Mouse (Mus musculus) liver, embryonic 13.5 days (tissue): ENCODE measurements around the gene Kncn. TPM values are rescaled to one million over a fixed set of nuclear protein-coding genes. Genes with fewer than 3 reads are reported as not detected.

Source experiments
- ATAC-seq: fragments of 200-750 bp; cut with Nextera tagmentation; 2 replicates; pipeline ENCODE4 v1.8.0; 2017; ENCODE audit warnings: low read depth, mild to moderate bottlenecking, moderate number of reproducible peaks, moderate library complexity
- DNase-seq: peaks from one replicate; pipeline ENCODE4 v3.0.0; 2022
- H3K27ac ChIP-seq: fragments of 300-500 bp; sonication (generic); 2 replicates; pipeline ENCODE4 v1.5.1; 2015; ENCODE audit warnings: moderate library complexity, mild to moderate bottlenecking, inconsistent platforms
- H3K27me3 ChIP-seq: fragments of 300-500 bp; sonication (generic); 2 replicates; pipeline ENCODE4 v1.6.1; 2015; ENCODE audit warnings: mild to moderate bottlenecking, inconsistent platforms
- H3K36me3 ChIP-seq: fragments of 300-500 bp; sonication (generic); 2 replicates; pipeline ENCODE4 v1.6.1; 2015; ENCODE audit warnings: mild to moderate bottlenecking, inconsistent platforms
- H3K4me1 ChIP-seq: fragments of 300-500 bp; sonication (generic); replicated peaks from 2 replicates; pipeline ENCODE4 v1.6.1; 2015; ENCODE audit warnings: inconsistent platforms
- H3K4me2 ChIP-seq: fragments of 300-500 bp; sonication (generic); 2 replicates; pipeline ENCODE4 v1.6.1; 2015; ENCODE audit warnings: inconsistent platforms, mild to moderate bottlenecking, moderate library complexity
- H3K4me3 ChIP-seq: fragments of 300-500 bp; sonication (generic); replicated peaks from 2 replicates; pipeline ENCODE4 v1.5.1; 2015; ENCODE audit warnings: mild to moderate bottlenecking, inconsistent platforms
- H3K9ac ChIP-seq: fragments of 300-500 bp; sonication (generic); 2 replicates; pipeline ENCODE4 v1.6.1; 2015; ENCODE audit warnings: mild to moderate bottlenecking, inconsistent platforms
- H3K9me3 ChIP-seq: fragments of 300-500 bp; sonication (generic); replicated peaks from 2 replicates; pipeline ENCODE4 v1.6.1; 2016; ENCODE audit warnings: inconsistent platforms
- WGBS: fragments of 180-500 bp; shearing (Covaris S2); methylation state at CpG from one replicate; pipeline ENCODE4 v1.1.7; 2015; ENCODE audit not compliant: insufficient replicate concordance; 5-methylcytosine and 5-hydroxymethylcytosine counted together
- polyA plus RNA-seq: library from polyadenylated mRNA; unstranded; fragments of >200 nt; fragmentation: Nextera tagmentation; extraction: Ambion mirVana; gene quantifications from 2 replicates; pipeline ENCODE4 v1.2.1, GENCODE M21; 2015

Gene Kncn
- polyA plus RNA-seq, 1 experiment from 2014 or later: not detected

DNA sequence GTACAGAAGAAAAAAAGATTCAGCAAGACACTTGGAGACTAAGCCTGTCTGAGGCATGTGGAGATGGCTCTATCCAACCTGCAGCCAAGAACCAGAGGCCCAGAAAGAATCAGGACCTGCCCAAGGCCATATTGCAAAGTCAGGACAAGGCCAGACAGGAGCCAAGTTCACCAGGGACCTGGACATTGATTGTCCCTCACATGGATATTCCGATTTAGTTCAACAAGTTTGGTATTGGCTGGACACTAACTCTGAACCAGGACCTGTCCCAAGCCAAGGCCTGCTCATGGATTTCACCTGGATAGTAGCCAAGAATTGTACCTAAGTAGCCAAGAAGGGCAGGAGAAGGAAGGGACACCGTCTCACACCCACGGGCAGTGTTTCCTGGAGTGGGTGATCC is 22.6 kb downstream of the Kncn start:
- H3K36me3 ChIP-seq: no peaks in the 10 kb centered on the region
- WGBS: 58% methylated on average over 3 of the region's 3 CpGs
- no peaks in the 10 kb centered on the region for H3K4me1 ChIP-seq
- H3K27me3 ChIP-seq: peaks cover 78% of the 10 kb centered on the region
- ATAC-seq (no peak), DNase-seq (no peak)
- no peak overlapping the region for H3K9ac ChIP-seq
- H3K4me2 ChIP-seq: no peak overlapping the region
- H3K27ac ChIP-seq: no peak overlapping the region
- no peaks in the 10 kb centered on the region for H3K9me3 ChIP-seq
- no peak overlapping the region for H3K4me3 ChIP-seq

DNA sequence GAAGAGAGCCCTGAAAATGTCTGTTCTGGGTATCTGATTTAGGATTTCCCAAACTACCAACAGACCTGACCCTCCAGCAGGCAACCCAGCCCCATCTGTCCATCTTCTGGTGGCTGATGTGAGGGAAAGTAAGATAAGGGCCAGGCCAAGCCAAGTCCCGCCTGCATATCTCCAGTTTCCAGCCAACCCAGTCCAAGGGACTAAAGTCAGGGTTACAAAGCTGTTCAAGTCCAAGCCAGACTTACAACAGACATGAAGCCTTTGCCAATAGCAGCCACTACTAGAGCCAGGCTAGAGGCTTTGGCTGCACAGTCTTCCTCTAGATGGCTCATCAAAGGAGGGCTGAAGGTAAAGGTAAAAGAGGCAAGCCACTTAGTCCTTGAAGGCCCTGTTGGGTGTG is 23.8 kb downstream of the Kncn start:
- Histone ChIP-seq H3K9ac (no peak overlapping the region), H3K4me2 (no peak overlapping the region), H3K4me1 (no peaks in the 10 kb centered on the region), H3K27ac (no peak overlapping the region), H3K4me3 (no peak overlapping the region), H3K36me3 (no peaks in the 10 kb centered on the region), H3K9me3 (no peaks in the 10 kb centered on the region), H3K27me3 (peaks cover 78% of the 10 kb centered on the region)
- no peak for DNase-seq
- WGBS: 6% methylated on average over 1 of the region's 1 CpGs
- ATAC-seq: no peak

DNA sequence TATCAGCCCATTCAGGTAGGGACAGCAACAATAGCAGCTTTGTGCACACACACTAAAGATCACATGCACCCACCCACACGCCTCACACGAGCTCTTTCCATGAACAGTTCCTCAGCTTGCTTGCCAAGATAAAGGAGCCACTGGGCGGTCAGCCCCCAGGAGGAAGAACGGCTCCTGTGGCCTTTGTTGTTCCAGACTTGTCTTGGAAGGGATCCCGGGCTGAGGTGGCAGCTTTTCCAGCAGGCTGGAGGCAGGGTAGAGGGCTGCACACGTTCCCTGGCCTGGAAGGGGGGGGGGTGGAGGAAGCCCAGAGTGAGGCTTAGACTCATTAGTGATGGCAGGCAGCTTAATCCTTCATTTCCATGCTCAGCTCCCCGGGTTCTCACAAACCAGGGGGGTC is 24.4 kb downstream of the Kncn start:
- H3K9me3 ChIP-seq: no peaks in the 10 kb centered on the region
- H3K4me1 ChIP-seq: no peaks in the 10 kb centered on the region
- DNase-seq (no peak), ATAC-seq (no peak)
- H3K36me3 ChIP-seq: no peaks in the 10 kb centered on the region
- H3K4me3 ChIP-seq: no peak overlapping the region
- H3K4me2 ChIP-seq: no peak overlapping the region
- no peak overlapping the region for H3K27ac ChIP-seq
- 24% methylated on average over 7 of the region's 7 CpGs for WGBS
- no peak overlapping the region for H3K9ac ChIP-seq
- peaks cover 81% of the 10 kb centered on the region for H3K27me3 ChIP-seq

DNA sequence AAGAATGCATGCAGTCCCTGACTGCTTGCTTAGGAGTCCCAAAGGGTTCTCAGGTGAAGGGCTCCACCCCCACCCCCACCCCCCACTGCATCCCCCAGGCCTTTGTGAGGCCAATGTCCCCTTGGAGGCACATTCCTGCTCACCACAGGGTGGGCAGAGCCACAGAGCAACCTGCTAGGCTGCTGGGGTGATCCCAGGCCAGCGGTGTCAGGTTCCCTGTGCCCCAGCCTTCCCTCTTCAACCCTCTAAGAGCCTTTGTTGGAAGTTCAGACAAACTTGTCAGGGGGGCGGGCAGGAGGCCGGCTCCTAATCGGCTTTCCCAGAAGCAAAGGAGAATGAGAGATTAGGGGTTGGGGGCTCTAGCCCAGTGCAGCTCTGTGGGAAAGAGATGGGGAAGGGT is 27.4 kb downstream of the Kncn start:
- no peak overlapping the region for H3K27ac ChIP-seq
- DNase-seq: no peak
- no peaks in the 10 kb centered on the region for H3K4me1 ChIP-seq
- H3K9ac ChIP-seq: no peak overlapping the region
- H3K4me2 ChIP-seq: no peak overlapping the region
- H3K36me3 ChIP-seq: no peaks in the 10 kb centered on the region
- no peak for ATAC-seq
- H3K27me3 ChIP-seq: peaks cover 61% of the 10 kb centered on the region
- no peaks in the 10 kb centered on the region for H3K9me3 ChIP-seq
- WGBS: 17% methylated on average over 4 of the region's 4 CpGs
- H3K4me3 ChIP-seq: no peak overlapping the region

DNA sequence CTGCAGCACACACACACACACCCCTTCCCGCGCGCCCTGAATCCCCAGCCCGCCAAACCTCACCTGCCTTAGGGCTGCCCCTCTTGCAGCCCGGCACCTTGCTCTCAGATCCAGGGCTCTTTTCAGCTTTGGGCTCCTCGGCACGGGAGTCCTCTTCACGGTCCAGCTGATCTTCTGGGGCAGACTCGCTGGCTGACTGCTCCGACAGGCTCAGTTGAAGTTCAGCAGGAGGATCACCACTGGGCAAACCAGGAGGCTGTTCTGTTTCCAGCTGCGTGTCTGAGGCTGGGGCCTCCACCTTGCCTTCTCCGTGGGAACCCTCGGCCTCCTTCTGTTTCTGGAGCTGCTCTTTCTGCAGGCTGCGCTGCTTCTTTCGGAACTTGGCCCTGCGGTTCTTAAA is 35.7 kb downstream of the Kncn start:
- no peaks in the 10 kb centered on the region for H3K9me3 ChIP-seq
- 71% methylated on average over 16 of the region's 16 CpGs for WGBS
- H3K4me3 ChIP-seq: no peak overlapping the region
- H3K4me1 ChIP-seq: no peaks in the 10 kb centered on the region
- no peak overlapping the region for H3K27ac ChIP-seq
- no peaks in the 10 kb centered on the region for H3K36me3 ChIP-seq
- DNase-seq (no peak), ATAC-seq (no peak)
- H3K9ac ChIP-seq: no peak overlapping the region
- H3K27me3 ChIP-seq: peaks cover 58% of the 10 kb centered on the region
- no peak overlapping the region for H3K4me2 ChIP-seq

DNA sequence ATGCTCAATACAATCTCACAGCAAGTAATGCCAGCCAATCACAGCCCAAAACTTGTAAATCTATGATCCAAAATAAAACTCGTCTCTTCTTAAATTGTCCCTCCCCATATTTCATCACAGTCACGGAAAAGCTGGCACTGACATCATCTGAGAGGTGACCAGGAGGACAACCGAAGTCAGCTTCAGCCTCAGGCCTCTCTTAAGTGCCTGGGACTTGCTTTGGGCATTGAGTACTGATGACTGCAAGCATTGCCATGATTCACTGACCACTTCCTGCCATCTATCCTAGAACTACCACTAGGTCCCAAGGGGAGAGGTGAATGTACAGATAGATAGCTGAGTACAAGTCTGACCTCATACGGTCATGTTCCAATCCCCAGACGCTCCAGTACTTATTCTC is 38.5 kb downstream of the Kncn start:
- ATAC-seq (no peak), DNase-seq (no peak)
- no peaks in the 10 kb centered on the region for H3K9me3 ChIP-seq
- 62% methylated on average over 5 of the region's 5 CpGs for WGBS
- peaks cover 49% of the 10 kb centered on the region for H3K27me3 ChIP-seq
- no peaks in the 10 kb centered on the region for H3K4me1 ChIP-seq
- no peak overlapping the region for H3K9ac ChIP-seq
- H3K36me3 ChIP-seq: no peaks in the 10 kb centered on the region
- no peak overlapping the region for H3K4me2 ChIP-seq
- H3K4me3 ChIP-seq: no peak overlapping the region
- no peak overlapping the region for H3K27ac ChIP-seq

DNA sequence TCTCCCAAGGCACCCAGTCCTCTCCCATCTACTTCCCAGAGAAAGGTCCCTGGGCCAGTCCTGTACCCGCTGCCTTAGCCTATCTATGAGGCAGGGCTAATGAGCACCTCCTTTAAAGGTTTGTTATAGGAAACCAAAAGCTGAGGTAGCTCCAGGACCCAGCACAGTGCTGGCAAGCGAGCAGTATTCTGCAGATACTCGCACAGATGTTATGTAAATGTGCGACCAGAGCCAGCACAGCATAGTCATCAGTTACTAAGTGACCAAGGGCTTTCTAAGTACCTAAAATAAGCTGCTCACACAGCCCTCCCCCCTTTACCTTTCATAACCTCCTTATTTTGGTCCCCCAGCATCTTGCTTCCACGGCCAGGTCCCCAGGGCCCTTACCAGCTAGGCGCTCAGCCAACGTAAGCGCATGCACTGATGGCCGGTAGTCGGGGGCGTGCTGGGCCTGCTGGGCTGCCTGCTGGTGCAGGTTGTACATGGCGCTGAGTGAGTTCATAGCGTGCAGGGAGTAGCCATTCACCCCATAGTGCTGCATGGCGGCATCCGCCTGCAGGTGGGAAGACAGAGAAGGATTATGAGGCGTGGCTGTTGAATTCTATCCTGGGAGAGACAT is 39.2 kb downstream of the Kncn start:
- Histone ChIP-seq H3K4me2 (no peak overlapping the region), H3K4me3 (no peak overlapping the region), H3K36me3 (no peaks in the 10 kb centered on the region), H3K9me3 (no peaks in the 10 kb centered on the region), H3K27ac (no peak overlapping the region), H3K4me1 (no peaks in the 10 kb centered on the region), H3K27me3 (peaks cover 49% of the 10 kb centered on the region), H3K9ac (no peak overlapping the region)
- DNase-seq: no peak
- no peak for ATAC-seq
- 63% methylated on average over 16 of the region's 16 CpGs for WGBS

DNA sequence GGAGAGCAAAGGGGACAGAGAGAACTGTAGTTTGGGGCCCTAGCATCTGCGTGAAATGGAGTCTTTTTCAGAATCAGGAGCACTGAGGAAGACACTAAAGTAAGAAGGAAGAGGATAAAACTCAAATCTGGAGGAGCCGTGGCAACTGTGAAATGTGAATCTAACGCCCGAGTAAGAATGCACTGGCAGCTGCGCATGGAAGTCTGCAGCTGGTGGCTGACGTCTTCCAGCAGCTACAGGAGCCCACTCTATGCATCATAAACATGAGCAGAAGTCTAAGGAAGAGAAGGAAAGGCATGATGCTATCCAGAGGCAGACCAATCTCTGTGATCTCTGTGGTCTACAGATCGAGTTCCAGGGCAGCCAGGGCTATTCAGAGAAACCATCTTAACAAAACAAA is 43.4 kb downstream of the Kncn start:
- no peaks in the 10 kb centered on the region for H3K36me3 ChIP-seq
- DNase-seq: no peak
- WGBS: 46% methylated on average over 7 of the region's 7 CpGs
- H3K9me3 ChIP-seq: no peaks in the 10 kb centered on the region
- no peak for ATAC-seq
- peaks cover 68% of the 10 kb centered on the region for H3K27me3 ChIP-seq
- H3K4me3 ChIP-seq: no peak overlapping the region
- H3K27ac ChIP-seq: no peak overlapping the region
- no peak overlapping the region for H3K9ac ChIP-seq
- H3K4me1 ChIP-seq: no peaks in the 10 kb centered on the region
- no peak overlapping the region for H3K4me2 ChIP-seq

DNA sequence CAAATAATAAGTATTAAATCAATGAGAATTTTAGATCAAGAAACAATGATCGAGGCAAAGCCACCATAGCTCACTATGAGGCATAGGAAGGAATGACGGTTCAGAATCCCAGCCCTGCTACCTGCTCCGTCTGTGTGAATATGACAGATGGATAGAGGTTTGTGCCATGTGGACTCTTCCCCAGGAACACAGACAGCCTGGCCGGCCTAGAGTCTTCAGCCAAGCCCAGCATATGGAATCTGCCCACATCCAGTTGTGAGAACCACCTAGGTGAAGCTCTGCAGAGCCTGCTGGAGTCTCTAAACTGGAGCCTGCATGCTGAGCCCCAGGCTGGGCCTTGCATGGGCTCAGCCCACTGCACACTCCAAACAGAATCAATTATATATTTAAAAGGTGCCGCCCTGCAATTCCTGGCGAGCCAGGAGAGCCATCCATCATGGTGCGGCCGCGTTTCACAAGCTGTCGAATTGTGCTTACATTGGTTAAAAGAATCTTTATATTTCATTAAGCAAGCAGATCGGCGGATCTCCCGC is 47.4 kb downstream of the Kncn start:
- ATAC-seq (no peak), DNase-seq (no peak)
- H3K9ac ChIP-seq: no peak overlapping the region
- no peak overlapping the region for H3K4me3 ChIP-seq
- H3K27me3 ChIP-seq: peaks cover 95% of the 10 kb centered on the region
- no peaks in the 10 kb centered on the region for H3K9me3 ChIP-seq
- H3K36me3 ChIP-seq: no peaks in the 10 kb centered on the region
- WGBS: 54% methylated on average over 13 of the region's 13 CpGs
- H3K4me2 ChIP-seq: no peak overlapping the region
- no peak overlapping the region for H3K27ac ChIP-seq
- peaks cover 2% of the 10 kb centered on the region; the same call in 1 of the 2 replicates for H3K4me1 ChIP-seq

DNA sequence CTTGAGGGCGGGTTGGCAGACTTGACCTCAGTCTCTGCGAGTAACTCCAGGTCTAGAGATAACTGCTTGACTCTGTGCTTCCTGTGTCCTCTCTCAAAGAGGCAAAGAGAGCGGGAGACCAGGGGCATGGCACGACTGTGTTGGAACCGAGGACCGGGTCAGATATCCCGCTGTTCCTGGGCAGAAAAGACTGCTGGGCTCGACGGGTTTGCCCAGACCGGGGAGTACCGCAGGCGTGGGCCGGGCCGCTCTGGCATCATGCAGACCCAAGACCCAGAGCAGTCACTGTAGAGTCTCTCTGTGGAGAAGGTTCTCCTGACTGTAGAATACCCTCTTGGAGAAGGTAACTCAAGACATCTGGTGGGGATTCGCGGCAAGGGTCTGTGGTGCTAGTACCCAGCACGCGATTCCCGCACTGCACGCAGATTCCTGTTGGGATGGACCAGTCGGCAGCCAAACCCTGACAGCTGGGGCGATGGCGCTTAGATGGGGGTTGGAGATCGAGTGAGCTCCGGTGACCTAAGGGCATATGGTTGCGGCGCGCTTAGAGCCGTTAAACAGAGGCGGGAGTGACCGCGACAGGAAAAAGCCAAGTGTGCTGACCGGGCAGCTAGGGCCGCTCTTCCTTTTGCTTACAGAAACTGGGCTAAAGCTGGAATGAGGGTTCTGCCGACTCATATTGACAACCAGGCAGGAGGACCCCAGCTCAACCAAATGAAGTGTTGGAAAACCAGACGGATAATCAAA is 51.8 kb downstream of the Kncn start:
- Histone ChIP-seq H3K4me3 (no peak overlapping the region), H3K4me1 (peaks cover 11% of the 10 kb centered on the region), H3K27me3 (peaks cover 100% of the 10 kb centered on the region), H3K36me3 (no peaks in the 10 kb centered on the region), H3K9ac (no peak overlapping the region), H3K9me3 (no peaks in the 10 kb centered on the region), H3K27ac (no peak overlapping the region), H3K4me2 (no peak overlapping the region)
- ATAC-seq (no peak), DNase-seq (no peak)
- WGBS: 1% methylated on average over 36 of the region's 36 CpGs

DNA sequence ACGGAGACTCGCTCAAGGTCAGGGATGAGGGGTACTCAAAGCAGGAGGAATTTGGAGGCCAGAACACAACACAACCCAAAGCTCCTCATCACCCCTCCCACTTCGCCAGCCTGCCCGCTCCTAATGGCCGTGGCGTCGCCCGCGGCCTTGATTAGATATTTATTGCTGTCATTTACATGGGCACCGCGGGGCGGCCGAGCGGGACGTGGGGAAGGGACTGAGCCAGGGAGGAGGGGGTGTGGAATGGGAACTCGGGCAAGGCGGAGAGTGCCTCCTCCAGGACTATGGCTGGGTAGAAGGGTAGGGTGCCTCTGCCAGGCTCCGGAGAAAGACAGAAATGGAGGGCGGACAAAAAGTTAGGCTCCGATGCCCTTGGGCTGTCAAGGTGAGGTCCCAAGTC is 52.4 kb downstream of the Kncn start:
- Histone ChIP-seq H3K36me3 (no peaks in the 10 kb centered on the region), H3K9ac (no peak overlapping the region), H3K9me3 (no peaks in the 10 kb centered on the region), H3K4me2 (no peak overlapping the region), H3K27me3 (peaks cover 100% of the 10 kb centered on the region), H3K27ac (no peak overlapping the region), H3K4me3 (no peak overlapping the region), H3K4me1 (peaks cover 11% of the 10 kb centered on the region)
- ATAC-seq: no peak
- WGBS: 3% methylated on average over 20 of the region's 20 CpGs
- DNase-seq: no peak
